Mouse (Mus musculus) layer of hippocampus, postnatal 14 days (tissue): ENCODE data around the gene 4931428F04Rik. TPM values are rescaled to one million over a fixed set of nuclear protein-coding genes. Genes with fewer than 3 reads are reported as not detected.
"Not testable (repeated sequence)": the region's sequence is repeated elsewhere in the genome, so short reads cannot be mapped to it uniquely, and the experiment has no call there.

Experiments used
- DNase-seq, 2 experiments: peaks; one replicate each; pipeline ENCODE4 v3.0.0; 2021 to 2022; ENCODE audit warnings: low spot score in 2 of 2, mixed read lengths in 1 of 2
- total RNA-seq, 2 experiments: library from RNA; stranded (reverse); gene quantifications; 2 replicates each; pipeline ENCODE4 v1.2.3; 2021

4931428F04Rik gene
- total RNA-seq, 2 experiments from 2014 or later: 32.4 to 33.1 TPM

DNA sequence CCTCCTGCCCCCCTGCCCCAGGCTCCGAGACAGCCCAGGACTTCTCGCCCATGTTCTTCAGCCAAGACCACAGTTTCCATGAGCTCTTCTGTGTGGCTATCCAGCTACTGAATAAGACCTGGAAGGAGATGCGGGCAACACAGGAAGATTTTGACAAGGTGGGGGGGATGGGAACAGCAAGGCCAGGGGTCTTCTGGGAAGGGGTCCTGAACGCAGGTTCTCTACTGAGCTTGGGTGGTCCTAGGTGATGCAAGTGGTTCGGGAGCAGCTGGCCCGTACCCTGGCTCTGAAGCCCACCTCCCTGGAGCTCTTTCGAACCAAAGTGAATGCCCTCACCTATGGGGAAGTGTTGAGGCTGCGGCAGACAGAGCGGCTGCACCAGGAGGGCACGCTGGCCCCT, 18.8 kb upstream of the 4931428F04Rik start:
- DNase-seq: no peak

GRCm38 (mm10) chr8:105307670-105308069, 18.0 kb upstream of the 4931428F04Rik start:
- no peak for DNase-seq

DNA sequence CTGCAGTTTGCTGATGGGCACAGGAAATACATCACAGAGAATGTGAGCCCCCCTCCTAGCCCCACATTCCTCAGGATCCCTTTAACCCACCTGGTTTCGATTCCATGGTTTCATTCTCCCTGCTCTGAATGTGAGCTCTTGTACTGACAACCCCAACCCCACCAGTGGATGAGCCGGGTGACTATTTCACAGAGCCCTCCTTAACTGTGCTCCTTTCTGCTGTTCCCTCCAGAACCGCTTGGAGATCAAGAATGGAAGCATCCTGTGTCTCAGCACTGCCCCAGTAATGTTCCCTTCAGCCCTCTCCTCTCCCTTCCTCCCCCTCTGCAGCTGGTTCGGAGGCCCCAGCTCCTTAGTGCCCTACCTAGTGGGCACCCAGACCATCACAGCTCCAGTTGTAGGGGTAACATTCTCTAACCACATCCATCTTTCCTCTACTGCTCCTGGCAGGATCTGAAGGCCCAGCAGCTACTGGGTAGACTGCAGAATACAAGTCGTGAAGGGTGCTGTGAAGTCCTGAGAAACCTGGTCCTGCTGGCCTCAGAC, 16.6 kb upstream of the 4931428F04Rik start:
- DNase-seq: no peak

GRCm38 (mm10) chr8:105305211-105306145, 15.8 kb upstream of the 4931428F04Rik start, which contains the start of gene Elmo3:
Gene Elmo3, plus strand, starts transcription at chr8:105305601.
- DNase-seq: peak in 1 of 2 experiments; percentile 55

GRCm38 (mm10) chr8:105304325-105305210, 14.9 kb upstream of the 4931428F04Rik start:
- no peak for DNase-seq

- no peak for DNase-seq
Observed at GRCm38 (mm10) chr8:105303874-105304273, 14.2 kb upstream of the 4931428F04Rik start.

GRCm38 (mm10) chr8:105303396-105303795, 13.7 kb upstream of the 4931428F04Rik start:
- DNase-seq: no peak

- DNase-seq: no peak
Observed at GRCm38 (mm10) chr8:105299962-105300361, 10.3 kb upstream of the 4931428F04Rik start.

DNA sequence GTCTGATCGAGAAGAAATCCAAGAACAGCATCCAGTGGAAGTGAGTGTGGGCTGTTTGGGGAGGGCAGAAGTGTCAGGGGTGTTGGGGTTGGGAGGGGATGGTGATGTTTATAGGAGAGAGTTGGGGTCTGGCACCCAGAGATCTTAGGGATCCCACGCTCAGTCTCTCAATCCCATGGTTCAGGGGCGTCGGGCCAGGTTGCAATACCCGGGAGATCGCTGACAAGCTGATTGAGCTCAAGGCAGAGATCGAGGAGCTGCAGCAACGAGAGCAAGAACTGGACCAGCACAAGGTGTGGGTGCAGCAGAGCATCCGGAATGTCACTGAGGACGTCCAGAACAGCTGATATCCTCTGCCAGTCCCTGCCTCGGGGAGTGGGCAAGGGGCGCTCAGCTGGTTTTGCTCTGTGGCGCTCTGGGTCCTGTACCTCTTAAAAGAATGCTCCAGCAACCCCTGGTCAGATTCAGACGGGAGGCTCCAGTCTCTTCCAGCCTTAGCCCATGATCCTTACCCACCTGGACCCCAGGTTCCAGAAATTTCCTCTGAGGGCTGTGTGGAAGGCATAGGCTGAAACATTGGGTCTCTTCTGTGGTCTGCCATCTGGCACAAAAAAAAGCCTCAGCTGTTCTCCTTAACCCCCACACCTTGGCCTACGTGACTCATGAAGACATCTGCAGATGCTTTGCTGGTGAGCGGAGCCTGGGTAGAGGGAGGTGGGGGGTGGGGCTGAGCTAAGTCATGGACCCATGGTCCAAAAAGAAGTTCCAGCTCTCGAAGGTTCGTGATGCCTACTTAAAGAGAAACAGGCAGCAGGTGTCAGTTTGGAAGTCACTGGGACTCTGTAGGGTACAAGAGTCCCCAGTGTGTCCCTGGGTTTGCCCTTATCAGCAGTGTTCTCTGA, 8.9 kb upstream of the 4931428F04Rik start:
- no peak for DNase-seq

GRCm38 (mm10) chr8:105297511-105298192, 8.0 kb upstream of the 4931428F04Rik start, which contains the start of gene E2f4:
Gene E2f4, plus strand, starts transcription at chr8:105297663.
- peak; percentile 88 to 94 for DNase-seq

DNA sequence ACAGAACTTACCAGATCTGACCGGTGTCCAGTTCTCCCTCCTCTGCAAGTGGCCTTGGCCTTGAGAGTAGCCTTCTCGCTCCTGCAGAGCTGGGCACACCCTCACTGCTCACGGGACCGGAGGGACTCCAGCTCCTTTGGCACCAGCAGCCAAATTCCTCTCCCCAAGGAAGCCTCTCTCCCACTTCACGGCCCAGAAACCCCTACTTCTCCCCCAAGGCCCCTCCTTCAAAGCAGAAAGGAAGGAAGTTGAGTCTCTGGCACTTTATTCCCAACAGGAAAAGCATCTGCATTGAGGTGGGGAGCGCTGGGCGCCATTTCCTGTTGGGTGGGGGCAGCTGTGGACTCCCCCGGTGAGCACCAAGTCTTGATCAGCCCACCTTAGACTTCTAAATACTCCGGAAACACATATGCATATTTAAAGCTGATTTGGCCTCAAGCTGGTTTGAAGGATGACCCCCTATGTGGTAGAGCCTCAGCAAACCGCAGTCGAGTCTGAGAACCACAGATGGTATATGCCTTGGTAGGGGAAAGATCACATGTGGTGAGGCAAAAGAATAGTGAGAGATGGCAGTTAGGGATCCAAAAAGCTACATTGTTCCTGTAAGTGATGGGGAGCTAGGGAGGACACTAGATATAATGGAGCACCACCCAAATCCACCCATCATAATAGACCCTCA, 6.4 kb upstream of the 4931428F04Rik start, which contains the start of gene Exoc3l:
Exoc3l (minus strand) TSS at position 207 of the 679 bp plus-strand sequence.
- no peak for DNase-seq

DNA sequence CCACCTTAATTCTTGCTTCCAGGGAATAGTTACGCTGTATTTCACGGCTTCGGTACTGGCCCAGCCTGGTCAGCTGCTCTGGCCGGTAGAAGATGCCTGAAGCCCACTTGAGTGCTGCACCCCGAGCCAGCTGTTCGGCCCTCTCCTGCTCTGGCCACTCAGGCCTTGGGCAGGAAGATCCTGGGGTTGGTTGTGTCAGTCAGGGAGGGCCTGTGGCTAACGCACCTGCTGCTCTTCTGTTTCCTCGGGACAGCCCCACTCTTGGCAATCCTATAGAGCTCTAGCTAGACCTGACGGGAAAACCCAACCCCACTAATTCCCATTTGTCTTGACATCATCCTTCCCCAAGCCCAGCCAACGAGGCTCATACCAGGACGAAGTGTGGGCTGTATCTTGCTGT, 5.6 kb upstream of the 4931428F04Rik start:
- no peak for DNase-seq

DNA sequence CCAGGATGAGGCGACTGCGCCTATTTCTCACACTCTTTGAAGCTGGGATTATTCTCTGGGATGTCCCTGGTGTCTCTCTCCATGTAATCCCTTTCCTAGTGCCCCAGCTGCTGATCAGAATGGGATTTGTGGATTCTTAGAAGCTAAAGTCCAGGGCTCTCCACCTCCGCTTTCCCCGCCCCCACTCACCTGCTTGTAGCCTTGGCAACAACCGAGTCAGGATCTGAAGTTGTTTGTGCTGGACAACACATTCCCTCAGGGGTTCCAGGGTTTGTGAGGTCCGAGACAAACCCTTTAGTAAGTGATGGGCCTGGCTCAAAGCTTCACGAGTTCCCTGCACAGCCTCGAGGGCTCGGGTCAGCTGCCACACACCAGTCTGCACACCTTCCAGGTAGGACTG, 5.1 kb upstream of the 4931428F04Rik start:
- DNase-seq: no peak

- DNase-seq: no peak
Observed at GRCm38 (mm10) chr8:105293405-105293804, 3.7 kb upstream of the 4931428F04Rik start.

DNA sequence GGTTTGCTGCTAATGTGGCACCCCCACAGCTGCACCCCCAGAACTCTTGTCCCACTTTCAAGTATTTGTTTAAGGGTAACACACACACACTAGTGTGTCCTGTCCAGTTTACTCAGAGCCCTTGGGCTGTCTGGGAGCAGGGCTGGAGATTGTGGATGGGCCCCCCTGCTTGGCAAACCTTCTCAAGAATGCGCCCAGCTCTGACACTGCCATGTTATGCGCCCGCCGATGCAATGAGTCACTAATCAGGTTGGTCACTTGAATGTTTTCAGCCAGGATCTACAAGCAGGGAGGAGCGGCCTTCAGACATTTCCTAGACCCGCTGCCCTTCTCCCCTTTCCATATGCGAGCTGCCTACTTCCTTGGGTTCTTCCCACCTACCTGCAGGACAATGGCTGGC, 2.8 kb upstream of the 4931428F04Rik start:
- no peak for DNase-seq

- not testable (repeated sequence) for DNase-seq
Observed at GRCm38 (mm10) chr8:105291802-105292201, 2.1 kb upstream of the 4931428F04Rik start.

DNA sequence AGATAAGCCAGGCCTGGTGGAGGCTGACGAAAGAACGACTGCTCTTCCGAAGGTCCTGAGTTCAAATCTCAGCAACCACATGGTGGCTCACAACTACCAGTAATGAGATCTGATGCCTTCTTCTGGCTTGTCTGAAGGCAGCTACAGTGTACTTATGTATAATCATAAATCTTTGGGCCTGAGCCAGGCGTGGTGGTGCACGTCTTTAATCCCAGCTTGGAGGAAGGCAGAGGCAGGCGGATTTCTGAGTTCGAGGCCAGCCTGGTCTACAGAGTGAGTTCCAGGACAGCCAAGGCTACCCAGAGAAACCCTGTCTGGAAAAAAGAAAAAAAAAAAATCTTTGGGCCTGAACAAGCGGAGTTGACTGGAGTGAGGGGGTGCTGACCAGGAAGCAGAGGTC, 1.7 kb upstream of the 4931428F04Rik start:
- DNase-seq: not testable (repeated sequence)

DNA sequence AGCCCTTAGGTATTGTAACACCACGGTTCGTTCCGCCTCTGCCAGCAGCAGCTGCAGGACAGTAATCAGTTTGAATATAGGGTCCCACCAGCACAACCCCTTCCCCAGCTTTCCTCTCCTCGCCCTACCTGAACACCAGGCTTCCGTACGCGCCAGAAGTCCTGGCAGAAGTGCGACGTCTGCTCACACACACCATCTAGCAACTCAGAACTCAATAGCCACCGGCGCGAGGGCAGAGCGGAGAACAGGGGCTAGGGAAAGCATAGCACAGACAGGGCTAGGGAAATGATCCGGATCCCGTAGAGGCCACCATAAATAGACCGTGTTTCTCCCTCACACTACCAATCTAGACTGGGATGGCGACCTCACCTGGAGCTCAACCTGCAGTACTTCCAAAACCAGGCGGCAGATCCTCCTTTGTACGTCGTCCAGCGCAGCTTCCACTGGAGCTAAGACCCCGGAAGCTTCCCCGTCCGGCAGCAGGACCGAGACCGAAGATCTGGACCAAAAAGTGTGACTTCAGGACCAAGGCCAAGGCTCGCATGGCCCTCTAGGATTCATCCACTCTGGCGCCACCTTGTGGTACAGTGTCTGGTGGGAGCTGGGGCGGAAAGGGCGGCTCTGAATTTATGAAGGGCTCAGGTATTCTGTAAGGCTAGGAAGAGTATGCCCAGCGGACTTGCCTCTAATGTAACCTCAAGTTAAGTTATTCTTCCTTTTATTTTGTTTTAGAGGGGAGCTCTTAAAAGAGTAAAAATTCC, 1.1 kb upstream of the 4931428F04Rik start:
- peak; percentile 78 to 81 for DNase-seq
